Mouse (Mus musculus): Measurements from ENCODE around the gene Uprt.

GRCm38 (mm10) chrX:104485596-104485995 lies 3.0 kb downstream of the Uprt start:
- no peak for TF ChIP-seq GATA1 (IDR thresholded peaks at IDR 0.05; ENCODE audit: borderline replicate concordance, low read length)
- TF ChIP-seq FLI1 (IDR thresholded peaks at IDR 0.05; ENCODE audit: low read length) = no peak
